Mouse (Mus musculus): ENCODE measurements around the gene 2810408A11Rik. TPM values are rescaled to one million over a fixed set of nuclear protein-coding genes. Genes with fewer than 3 reads are reported as not detected.
"Not testable (repeated sequence)": the region's sequence is repeated elsewhere in the genome, so short reads cannot be mapped to it uniquely, and the experiment has no call there.

Gene 2810408A11Rik
- polyA plus RNA-seq, 1 experiment from 2014 or later, result 14.8 TPM

DNA sequence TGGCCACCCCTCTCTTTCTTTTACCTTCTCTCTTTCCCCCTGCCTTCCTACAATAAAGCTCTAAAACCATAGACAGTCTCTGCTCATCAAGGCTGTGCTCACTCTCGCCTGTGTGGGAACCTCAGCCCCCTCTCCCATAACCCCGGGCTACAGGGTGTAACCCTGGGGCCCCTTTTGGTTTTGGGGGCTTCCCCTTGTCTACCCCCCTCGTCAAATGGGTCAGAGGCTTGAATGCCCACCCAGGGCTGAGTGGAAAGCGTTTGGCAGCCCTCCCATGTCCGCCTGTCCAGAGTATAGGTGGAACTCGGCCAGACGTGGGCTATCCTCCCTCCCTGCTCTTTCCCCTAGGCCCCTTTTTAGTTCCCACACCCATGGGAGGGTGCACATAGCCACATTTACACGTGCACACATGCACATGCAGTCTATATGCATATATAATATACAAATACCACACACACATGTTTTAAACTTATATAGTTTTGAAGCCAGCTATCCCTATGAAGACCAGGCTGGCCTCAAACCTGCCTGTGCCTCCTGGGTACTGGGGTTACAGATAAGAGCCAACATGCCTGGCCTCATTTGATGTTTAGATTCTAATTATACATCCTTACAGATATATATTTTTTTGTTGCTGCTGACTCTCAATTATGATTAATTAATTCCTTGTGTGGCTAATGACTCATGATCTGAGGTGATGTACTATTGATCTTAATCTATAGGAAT is 36.5 kb downstream of the 2810408A11Rik start:
- Histone ChIP-seq H3K4me1 (peaks cover 14% of the 10 kb centered on the region), H3K36me3 (no peaks in the 10 kb centered on the region), H3K27ac (replicated peaks) (0 out of 2 replicates have a peak overlapping the region, but pooled peaks have one; percentile 33), H3K4me3 (no peak overlapping the region), H3K27me3 (ENCODE audit: low read depth, poor library complexity, severe bottlenecking) (peaks cover 8% of the 10 kb centered on the region), H3K9me3 (replicated peaks) (no peaks in the 10 kb centered on the region)
- 65% methylated on average over 8 of the region's 8 CpGs for WGBS
- DNase-seq (ENCODE audit: low spot score), result no peak

DNA sequence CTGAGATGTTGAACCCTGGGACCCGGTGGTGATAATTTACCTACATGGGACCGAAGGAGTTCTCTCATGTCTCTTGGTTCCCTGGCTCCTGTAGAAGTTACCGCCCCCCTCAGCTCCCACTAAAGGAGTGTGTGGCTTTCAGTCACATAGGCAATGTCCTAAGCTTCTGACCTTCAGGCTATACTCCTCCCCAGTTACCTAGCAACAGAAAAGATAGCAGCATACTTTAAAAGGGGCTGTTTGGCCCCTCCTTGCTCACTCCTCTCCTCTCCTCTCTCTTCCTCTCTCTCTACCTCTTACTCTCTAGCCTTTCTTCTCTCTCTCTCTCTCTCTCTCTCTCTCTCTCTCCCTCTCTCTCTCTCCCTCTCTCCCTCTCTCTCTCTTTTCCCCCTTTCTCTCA is 37.1 kb downstream of the 2810408A11Rik start:
- WGBS, result 78% methylated on average over 3 of the region's 3 CpGs
- H3K4me3 ChIP-seq; H3K9me3 ChIP-seq (replicated peaks); H3K36me3 ChIP-seq; DNase-seq (ENCODE audit: low spot score): not testable (repeated sequence)
- Histone ChIP-seq H3K27ac (replicated peaks) (0 out of 2 replicates have a peak overlapping the region, but pooled peaks have one; percentile 33), H3K27me3 (ENCODE audit: low read depth, poor library complexity, severe bottlenecking) (peaks cover 14% of the 10 kb centered on the region), H3K4me1 (peaks cover 15% of the 10 kb centered on the region)

- Histone ChIP-seq H3K4me3 (0 out of 2 replicates have a peak within 1 kb of the TSS, but pooled peaks have one; percentile 3), H3K9me3 (replicated peaks) (no peaks in the 10 kb centered on the region), H3K27me3 (ENCODE audit: low read depth, poor library complexity, severe bottlenecking) (peaks cover 42% of the 10 kb centered on the region), H3K4me1 (peaks cover 18% of the 10 kb centered on the region), H3K27ac (replicated peaks) (no peak within 1 kb of the TSS), H3K36me3 (no peaks in the 10 kb centered on the region)
- DNase-seq (ENCODE audit: low spot score), result no peak
- WGBS, result 22% methylated on average over 30 of the region's 30 CpGs
These were observed 42.4 kb downstream of the 2810408A11Rik start, which contains the start of gene Tnk1 for GRCm38 (mm10) chr11:69858113-69858998. Gene Tnk1, minus strand, starts transcription at chr11:69858730.

DNA sequence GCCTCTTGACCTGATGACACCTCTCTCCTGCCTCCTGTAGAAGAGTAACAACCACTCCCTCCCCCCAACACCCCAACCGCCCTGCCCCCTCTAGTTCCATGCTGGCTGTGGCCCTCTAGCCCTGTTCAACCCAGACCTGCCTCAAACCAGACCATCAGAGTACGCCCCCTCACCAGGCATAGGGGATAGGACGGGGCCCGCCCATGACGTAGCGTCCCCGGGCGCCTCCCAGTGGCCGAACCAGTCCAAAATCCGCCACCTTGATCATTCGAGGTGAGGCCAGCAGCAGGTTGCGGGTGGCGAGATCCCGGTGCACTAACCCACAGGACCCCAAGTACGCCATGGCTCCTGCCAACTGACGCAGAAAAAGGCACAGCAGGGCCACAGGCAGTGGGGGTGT is 45.4 kb downstream of the 2810408A11Rik start:
- WGBS, result 24% methylated on average over 16 of the region's 16 CpGs
- peak; percentile 53 for DNase-seq (ENCODE audit: low spot score)
- Histone ChIP-seq H3K36me3 (peaks cover 22% of the 10 kb centered on the region), H3K4me3 (0 out of 2 replicates have a peak overlapping the region, but pooled peaks have one; percentile 9), H3K27me3 (ENCODE audit: low read depth, poor library complexity, severe bottlenecking) (peaks cover 42% of the 10 kb centered on the region), H3K9me3 (replicated peaks) (no peaks in the 10 kb centered on the region), H3K4me1 (peaks cover 29% of the 10 kb centered on the region), H3K27ac (replicated peaks) (no peak overlapping the region; the same call in 1 of the 2 replicates)

DNA sequence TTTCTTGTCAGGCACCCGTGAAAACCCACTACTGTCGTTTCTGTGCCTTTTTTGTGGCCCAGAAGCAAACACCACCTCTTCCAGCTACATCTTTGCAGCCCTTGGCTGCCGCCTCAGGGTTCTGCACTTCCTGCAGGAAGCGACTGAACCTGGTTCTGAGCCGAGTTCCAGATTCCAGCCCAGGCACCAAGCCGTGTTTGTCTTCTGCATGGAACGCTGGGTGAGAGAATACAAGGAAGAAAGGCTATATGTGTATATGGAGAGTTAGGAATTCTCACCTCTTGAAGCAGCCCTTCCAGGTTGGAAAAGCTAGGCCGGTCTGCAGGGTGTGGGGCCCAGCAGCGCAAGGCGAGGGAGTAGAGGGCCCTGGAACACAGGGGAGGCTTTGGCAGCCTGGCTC is 46.1 kb downstream of the 2810408A11Rik start:
- Histone ChIP-seq H3K27me3 (ENCODE audit: low read depth, poor library complexity, severe bottlenecking) (peaks cover 38% of the 10 kb centered on the region), H3K4me3 (no peak overlapping the region), H3K9me3 (replicated peaks) (no peaks in the 10 kb centered on the region), H3K27ac (replicated peaks) (0 out of 2 replicates have a peak overlapping the region, but pooled peaks have one; percentile 33), H3K4me1 (peaks cover 30% of the 10 kb centered on the region), H3K36me3 (peaks cover 28% of the 10 kb centered on the region)
- DNase-seq (ENCODE audit: low spot score), result no peak
- WGBS, result 89% methylated on average over 10 of the region's 10 CpGs

DNA sequence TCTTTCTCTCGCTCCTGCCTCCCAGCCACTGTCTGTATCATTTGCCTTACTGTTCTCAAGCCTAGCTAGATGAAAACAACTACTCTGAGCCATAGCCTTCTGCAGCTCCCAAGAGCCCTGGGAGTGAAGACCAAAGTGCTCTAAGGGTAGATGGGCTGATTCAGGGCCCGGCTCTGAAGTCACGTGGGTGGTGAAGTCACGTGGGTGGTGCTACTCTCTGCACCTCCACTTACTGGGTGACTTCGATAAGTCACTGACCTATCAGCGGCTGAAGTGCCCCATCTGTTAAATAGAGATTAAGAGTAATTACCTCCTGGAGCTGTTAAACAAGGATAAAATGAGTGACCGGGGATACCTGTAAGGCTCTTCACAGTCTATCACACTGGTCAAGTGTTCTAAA is 46.8 kb downstream of the 2810408A11Rik start:
- Histone ChIP-seq H3K36me3 (peaks cover 35% of the 10 kb centered on the region), H3K4me3 (no peak overlapping the region), H3K27ac (replicated peaks) (peak overlapping the region; percentile 14; the same call in 1 of the 2 replicates), H3K27me3 (ENCODE audit: low read depth, poor library complexity, severe bottlenecking) (peaks cover 31% of the 10 kb centered on the region), H3K9me3 (replicated peaks) (no peaks in the 10 kb centered on the region), H3K4me1 (peaks cover 33% of the 10 kb centered on the region)
- 80% methylated on average over 7 of the region's 7 CpGs for WGBS
- DNase-seq (ENCODE audit: low spot score), result no peak

DNA sequence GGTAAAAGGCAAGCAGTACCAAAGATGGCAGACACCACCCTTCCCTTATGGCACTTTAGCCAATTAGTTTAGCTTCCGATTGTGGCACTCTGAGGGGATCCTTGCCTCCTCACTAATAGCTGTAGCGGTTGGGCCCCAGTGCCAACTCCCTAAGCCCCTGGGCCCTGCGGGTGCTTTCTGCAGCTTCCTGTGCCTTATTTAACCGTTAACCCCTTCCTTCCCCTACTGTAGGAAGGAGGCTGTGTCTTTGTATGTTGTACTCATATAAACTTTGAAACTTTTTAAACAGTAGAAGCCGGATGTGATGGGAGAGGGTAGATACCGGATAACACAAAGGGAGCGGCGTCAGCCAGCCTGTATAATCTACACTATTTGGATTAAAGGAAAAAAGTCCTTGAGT is 50.0 kb downstream of the 2810408A11Rik start:
- Histone ChIP-seq H3K4me1 (peaks cover 52% of the 10 kb centered on the region), H3K36me3 (peaks cover 50% of the 10 kb centered on the region), H3K27me3 (ENCODE audit: low read depth, poor library complexity, severe bottlenecking) (peaks cover 3% of the 10 kb centered on the region; the same call in 1 of the 2 replicates), H3K4me3 (no peak overlapping the region), H3K9me3 (replicated peaks) (no peaks in the 10 kb centered on the region), H3K27ac (replicated peaks) (no peak overlapping the region)
- 85% methylated on average over 8 of the region's 8 CpGs for whole genome bisulfite sequencing
- DNase-seq (ENCODE audit: low spot score), result no peak

DNA sequence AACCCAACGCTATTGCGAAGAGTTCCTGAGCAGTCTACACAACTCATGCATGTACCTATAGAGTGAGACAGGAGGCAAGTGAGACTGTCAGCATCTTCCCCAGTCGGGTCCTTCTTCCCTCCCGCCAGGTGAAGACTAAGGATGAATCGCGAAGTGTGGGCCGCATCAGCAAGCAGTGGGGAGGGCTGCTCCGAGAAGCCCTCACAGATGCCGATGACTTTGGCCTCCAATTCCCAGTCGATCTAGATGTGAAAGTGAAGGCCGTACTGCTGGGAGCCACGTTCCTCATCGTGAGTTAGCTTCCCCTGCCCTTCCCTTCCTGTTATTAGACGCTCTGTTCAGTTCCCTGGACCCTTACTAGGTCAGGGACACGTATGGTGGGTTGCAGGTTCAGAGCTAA is 50.9 kb downstream of the 2810408A11Rik start:
- WGBS, result 96% methylated on average over 15 of the region's 15 CpGs
- peaks cover 51% of the 10 kb centered on the region for H3K4me1 ChIP-seq

DNA sequence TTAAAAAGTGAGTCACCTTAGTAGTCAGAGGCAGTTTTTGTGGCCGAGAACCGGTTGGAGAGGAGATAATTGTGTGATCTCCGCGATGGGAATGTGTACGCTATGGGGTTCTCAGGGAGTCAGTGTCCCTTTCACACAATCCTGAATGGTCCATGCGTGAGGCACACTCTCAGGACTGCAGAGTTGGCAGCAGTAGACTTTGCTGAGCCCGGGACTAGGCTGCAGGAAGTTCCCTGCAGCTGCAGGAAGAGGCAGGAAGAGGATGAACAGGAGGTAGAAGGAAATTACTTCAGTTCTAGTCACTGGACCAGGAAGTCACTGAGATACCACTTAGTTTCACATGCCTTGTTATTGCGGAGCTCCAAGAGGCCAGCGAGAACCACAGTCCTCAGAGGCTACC is 51.7 kb downstream of the 2810408A11Rik start:
- no peaks in the 10 kb centered on the region for H3K9me3 ChIP-seq (replicated peaks)
- H3K4me1 ChIP-seq, result peaks cover 48% of the 10 kb centered on the region
- no peaks in the 10 kb centered on the region for H3K27me3 ChIP-seq (ENCODE audit: low read depth, poor library complexity, severe bottlenecking)
- no peak for DNase-seq (ENCODE audit: low spot score)
- peaks cover 50% of the 10 kb centered on the region for H3K36me3 ChIP-seq
- no peak overlapping the region for H3K27ac ChIP-seq (replicated peaks)
- WGBS, result 91% methylated on average over 9 of the region's 9 CpGs
- no peak overlapping the region for H3K4me3 ChIP-seq

More for the DNA sequence above, 50.9 kb downstream of the 2810408A11Rik start:
- no peaks in the 10 kb centered on the region for H3K27me3 ChIP-seq (ENCODE audit: low read depth, poor library complexity, severe bottlenecking)
- H3K4me3 ChIP-seq, result no peak overlapping the region
- no peak for DNase-seq (ENCODE audit: low spot score)
- peaks cover 50% of the 10 kb centered on the region for H3K36me3 ChIP-seq
- H3K9me3 ChIP-seq (replicated peaks), result no peaks in the 10 kb centered on the region
- no peak overlapping the region for H3K27ac ChIP-seq (replicated peaks)

DNA sequence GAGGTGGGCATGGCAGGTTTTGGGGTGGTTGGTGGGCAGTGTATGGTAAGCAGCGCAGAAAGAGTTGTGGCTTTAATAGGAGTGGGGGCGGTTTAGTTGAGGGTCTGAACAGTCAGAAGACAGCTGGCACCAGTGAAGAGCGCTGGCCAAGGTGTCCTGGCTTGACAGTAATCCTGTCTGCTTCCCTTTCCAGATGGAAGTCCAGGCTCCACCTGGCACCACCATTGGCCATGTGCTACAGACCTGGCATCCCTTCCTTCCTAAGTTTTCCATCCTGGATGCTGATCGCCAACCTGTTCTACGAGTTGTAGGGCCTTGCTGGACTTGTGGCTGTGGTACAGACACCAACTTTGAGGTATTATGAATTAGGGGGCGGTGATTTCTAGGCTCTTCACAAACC is 52.8 kb downstream of the 2810408A11Rik start:
- peak overlapping the region; percentile 79 for H3K4me3 ChIP-seq
- DNase-seq (ENCODE audit: low spot score), result no peak
- H3K27ac ChIP-seq (replicated peaks), result peak overlapping the region; percentile 98

More for the DNA sequence above, 52.8 kb downstream of the 2810408A11Rik start:
- H3K36me3 ChIP-seq, result peaks cover 50% of the 10 kb centered on the region
- 92% methylated on average over 6 of the region's 6 CpGs for WGBS
- no peaks in the 10 kb centered on the region for H3K27me3 ChIP-seq (ENCODE audit: low read depth, poor library complexity, severe bottlenecking)
- H3K9me3 ChIP-seq (replicated peaks), result no peaks in the 10 kb centered on the region
- peaks cover 44% of the 10 kb centered on the region for H3K4me1 ChIP-seq

Data from midbrain, embryonic 10.5 days (tissue).